Mouse (Mus musculus) spleen, adult 2 months (tissue): ENCODE data around the gene D430042O09Rik.

Experiments
- CTCF ChIP-seq: fragments of 200-500 bp; IDR thresholded peaks from 2 replicates; pipeline ENCODE4 v1.5.1; 2011; ENCODE audit warnings: mild to moderate bottlenecking, inconsistent platforms; ENCODE audit not compliant: insufficient read depth, insufficient read length, insufficient replicate concordance; ENCODE audit errors: extremely low read depth
- POLR2A ChIP-seq: fragments of 200-500 bp; IDR thresholded peaks from 2 replicates; pipeline ENCODE4 v1.6.1; 2011; ENCODE audit warnings: low read depth, low read length, inconsistent platforms

- TF ChIP-seq CTCF (no peak), POLR2A (no peak)
These were observed 160.9 kb downstream of the D430042O09Rik start for GRCm38 (mm10) chr7:125868570-125868969.
